Mouse (Mus musculus): ENCODE measurements around the gene Rab4a. TPM values are rescaled to one million over a fixed set of nuclear protein-coding genes. Genes with fewer than 3 reads are reported as not detected.
A peak's percentile ranks its signal among the peaks of the same experiment; 100 is the strongest.

Gene Rab4a
- 68.2 and 74.5 TPM in 2 replicates for polyA plus RNA-seq (2014; fragmentation: Nextera tagmentation; extraction: Ambion mirVana)

DNA sequence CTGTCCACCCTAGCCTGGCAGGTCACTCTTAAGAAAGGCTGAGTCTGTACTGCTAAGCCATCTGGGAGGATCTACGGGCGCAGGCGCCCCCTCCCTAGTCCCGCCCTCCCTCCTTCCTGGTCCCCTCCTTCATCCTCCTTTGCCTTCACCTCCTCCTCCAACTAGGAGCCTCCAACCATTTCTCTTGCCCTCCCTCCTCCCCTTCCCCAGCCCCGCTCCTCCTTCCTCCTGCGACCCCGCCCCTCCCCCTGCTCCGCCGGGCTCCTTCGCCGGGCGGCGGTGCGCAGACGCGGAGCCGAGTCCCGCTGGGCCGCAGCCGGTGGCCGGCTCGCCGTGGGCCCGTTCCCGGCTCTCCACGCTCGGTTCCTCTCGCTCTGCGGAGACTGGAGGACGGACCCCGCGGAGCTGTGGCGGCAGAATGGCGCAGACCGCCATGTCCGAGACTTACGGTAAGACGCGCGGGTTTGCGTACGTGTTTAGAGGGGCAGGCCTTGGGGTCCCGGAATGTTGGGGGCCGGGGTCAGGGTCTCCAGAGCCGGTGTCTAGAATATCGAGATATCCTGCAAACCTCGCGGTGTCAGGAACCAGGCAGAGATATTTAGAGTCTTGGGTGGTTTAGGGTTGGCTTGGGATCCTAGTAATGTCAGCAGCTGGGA, at the start of gene Rab4a:
Gene Rab4a, plus strand, starts transcription at position 268 of the 656 bp plus-strand sequence.
- H3K9me3 ChIP-seq (replicated peaks; ENCODE audit: control insufficient read depth, low read length): no peaks in the 10 kb centered on the region
- ATAC-seq: peak; percentile 89
- H3K9ac ChIP-seq (ENCODE audit: low read length): peak within 1 kb of the TSS; percentile 90
- peak within 1 kb of the TSS; percentile 75 for H3K4me2 ChIP-seq (ENCODE audit: low read length)
- H3K4me1 ChIP-seq (ENCODE audit: control insufficient read depth, insufficient read depth, low read length): peaks cover 12% of the 10 kb centered on the region
- no peaks in the 10 kb centered on the region for H3K36me3 ChIP-seq (ENCODE audit: control insufficient read depth, insufficient read depth, low read length)
- H3K4me3 ChIP-seq (ENCODE audit: low read depth, low read length): peak within 1 kb of the TSS; percentile 86
- H3K27me3 ChIP-seq (replicated peaks; ENCODE audit: control insufficient read depth, insufficient read depth, low read length): no peaks in the 10 kb centered on the region
- WGBS: under 1% methylated on average over 45 of the region's 48 CpGs
- peak within 1 kb of the TSS; percentile 82 for H3K27ac ChIP-seq (ENCODE audit: low read depth, low read length)
- peak; percentile 93 for DNase-seq (ENCODE audit: low spot score)

DNA sequence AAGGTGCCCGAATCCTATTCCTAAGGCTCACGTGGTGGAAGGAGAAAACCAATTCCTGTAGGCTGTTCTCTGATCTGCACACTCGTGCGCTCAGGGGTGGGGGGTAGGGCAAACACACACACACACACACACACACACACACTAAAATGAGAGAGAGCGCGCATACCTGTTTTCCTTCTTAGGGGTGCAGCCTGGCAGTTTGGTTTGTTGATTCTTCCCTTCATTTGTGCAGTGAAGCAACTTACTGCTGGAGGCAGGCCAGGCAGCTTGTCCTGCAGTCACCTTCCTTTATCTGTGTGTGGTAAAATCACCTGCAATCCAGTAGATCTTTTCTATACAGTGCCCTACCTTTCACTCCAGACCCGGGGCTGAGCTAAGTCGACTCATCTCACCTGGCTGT, 48.9 kb upstream of the Rab4a start:
- Histone ChIP-seq H3K27ac (ENCODE audit: low read depth, low read length) (no peak overlapping the region), H3K27me3 (replicated peaks; ENCODE audit: control insufficient read depth, insufficient read depth, low read length) (no peaks in the 10 kb centered on the region), H3K9me3 (replicated peaks; ENCODE audit: control insufficient read depth, low read length) (no peaks in the 10 kb centered on the region), H3K9ac (ENCODE audit: low read length) (no peak overlapping the region), H3K4me2 (ENCODE audit: low read length) (no peak overlapping the region), H3K4me3 (ENCODE audit: low read depth, low read length) (no peak overlapping the region), H3K4me1 (ENCODE audit: control insufficient read depth, insufficient read depth, low read length) (peaks cover 19% of the 10 kb centered on the region), H3K36me3 (ENCODE audit: control insufficient read depth, insufficient read depth, low read length) (no peaks in the 10 kb centered on the region)
- no peak for DNase-seq (ENCODE audit: low spot score)
- no peak for ATAC-seq
- WGBS: 82% methylated on average over 8 of the region's 8 CpGs

DNA sequence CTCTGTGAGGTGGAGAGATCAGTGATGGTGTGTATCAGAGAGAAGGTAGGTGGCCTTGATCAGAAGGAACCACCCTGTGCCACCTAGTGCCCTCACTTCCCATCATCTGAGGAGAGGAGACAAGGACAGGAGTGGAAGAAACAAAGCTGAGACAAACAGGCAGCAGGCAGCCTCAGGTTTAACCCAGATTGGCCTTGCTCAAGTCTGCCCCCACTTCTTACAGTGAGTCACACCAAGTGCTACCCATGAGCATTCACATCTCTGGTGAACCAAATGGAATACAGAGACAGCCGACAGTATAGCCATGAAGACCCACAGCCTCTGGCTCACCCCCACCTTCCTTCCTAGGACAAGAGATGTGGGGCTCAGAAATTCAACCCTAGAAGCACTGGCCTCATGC, 46.9 kb upstream of the Rab4a start:
- ATAC-seq: no peak
- Histone ChIP-seq H3K4me3 (ENCODE audit: low read depth, low read length) (no peak overlapping the region), H3K4me1 (ENCODE audit: control insufficient read depth, insufficient read depth, low read length) (peaks cover 7% of the 10 kb centered on the region), H3K4me2 (ENCODE audit: low read length) (no peak overlapping the region), H3K9me3 (replicated peaks; ENCODE audit: control insufficient read depth, low read length) (no peaks in the 10 kb centered on the region), H3K27me3 (replicated peaks; ENCODE audit: control insufficient read depth, insufficient read depth, low read length) (no peaks in the 10 kb centered on the region), H3K36me3 (ENCODE audit: control insufficient read depth, insufficient read depth, low read length) (no peaks in the 10 kb centered on the region), H3K27ac (ENCODE audit: low read depth, low read length) (no peak overlapping the region), H3K9ac (ENCODE audit: low read length) (no peak overlapping the region)
- no peak for DNase-seq (ENCODE audit: low spot score)
- WGBS: 84% methylated on average over 1 of the region's 1 CpGs

DNA sequence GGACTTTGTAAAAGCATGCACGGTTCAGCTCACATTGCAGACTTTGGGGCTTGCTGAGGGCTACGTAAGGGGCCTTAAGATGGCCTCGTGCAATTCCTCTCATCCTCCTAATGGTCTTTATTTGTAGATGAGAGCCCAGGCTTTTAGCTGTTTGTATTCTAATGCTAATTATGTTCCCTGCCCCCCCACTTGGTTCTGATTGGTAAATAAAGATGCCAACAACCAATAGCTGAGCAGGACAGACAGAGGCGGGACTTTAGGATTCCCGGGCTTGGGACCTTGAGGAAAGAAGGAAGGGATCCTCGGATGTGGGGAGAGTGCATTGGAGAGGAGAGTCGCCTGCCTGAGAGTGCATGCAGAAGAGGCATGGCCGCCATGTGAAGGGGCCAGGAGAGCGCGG, 45.9 kb upstream of the Rab4a start:
- 2% methylated on average over 10 of the region's 10 CpGs for WGBS
- no peak overlapping the region for H3K4me3 ChIP-seq (ENCODE audit: low read depth, low read length)
- no peak overlapping the region for H3K9ac ChIP-seq (ENCODE audit: low read length)

DNA sequence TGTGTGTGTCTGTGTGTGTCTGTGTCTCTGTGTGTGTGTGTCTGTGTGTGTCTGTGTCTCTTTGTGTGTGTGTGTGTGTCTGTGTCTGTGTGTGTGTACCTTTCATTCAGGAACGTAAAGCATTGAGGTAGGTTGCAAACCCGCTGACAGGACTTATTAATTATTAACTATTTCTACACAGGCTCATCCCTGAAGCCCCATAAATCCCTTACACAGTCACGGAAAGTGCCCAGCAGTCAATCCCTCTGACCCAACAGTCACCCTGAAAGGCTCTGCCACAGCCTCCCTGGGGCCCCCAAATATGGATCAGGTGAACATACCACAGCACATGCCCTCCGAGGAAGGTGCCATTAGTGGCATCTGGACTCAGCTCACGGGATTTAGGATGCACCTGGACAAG, 45.2 kb upstream of the Rab4a start:
- Histone ChIP-seq H3K4me2 (ENCODE audit: low read length) (peak overlapping the region; percentile 42; the same call in 1 of the 2 replicates), H3K27ac (ENCODE audit: low read depth, low read length) (no peak overlapping the region), H3K9me3 (replicated peaks; ENCODE audit: control insufficient read depth, low read length) (no peaks in the 10 kb centered on the region), H3K27me3 (replicated peaks; ENCODE audit: control insufficient read depth, insufficient read depth, low read length) (no peaks in the 10 kb centered on the region), H3K4me1 (ENCODE audit: control insufficient read depth, insufficient read depth, low read length) (peaks cover 2% of the 10 kb centered on the region; the same call in 1 of the 2 replicates), H3K4me3 (ENCODE audit: low read depth, low read length) (no peak overlapping the region), H3K9ac (ENCODE audit: low read length) (no peak overlapping the region), H3K36me3 (ENCODE audit: control insufficient read depth, insufficient read depth, low read length) (no peaks in the 10 kb centered on the region)
- 52% methylated on average over 5 of the region's 5 CpGs for WGBS
- ATAC-seq: no peak
- DNase-seq (ENCODE audit: low spot score): no peak

More for the DNA sequence above, 45.9 kb upstream of the Rab4a start:
- no peaks in the 10 kb centered on the region for H3K36me3 ChIP-seq (ENCODE audit: control insufficient read depth, insufficient read depth, low read length)
- no peak overlapping the region for H3K27ac ChIP-seq (ENCODE audit: low read depth, low read length)
- DNase-seq (ENCODE audit: low spot score): peak; percentile 94
- peak overlapping the region; percentile 42 for H3K4me2 ChIP-seq (ENCODE audit: low read length)
- H3K9me3 ChIP-seq (replicated peaks; ENCODE audit: control insufficient read depth, low read length): no peaks in the 10 kb centered on the region
- H3K4me1 ChIP-seq (ENCODE audit: control insufficient read depth, insufficient read depth, low read length): peaks cover 2% of the 10 kb centered on the region; the same call in 1 of the 2 replicates
- no peaks in the 10 kb centered on the region for H3K27me3 ChIP-seq (replicated peaks; ENCODE audit: control insufficient read depth, insufficient read depth, low read length)
- peak; percentile 94 for ATAC-seq

DNA sequence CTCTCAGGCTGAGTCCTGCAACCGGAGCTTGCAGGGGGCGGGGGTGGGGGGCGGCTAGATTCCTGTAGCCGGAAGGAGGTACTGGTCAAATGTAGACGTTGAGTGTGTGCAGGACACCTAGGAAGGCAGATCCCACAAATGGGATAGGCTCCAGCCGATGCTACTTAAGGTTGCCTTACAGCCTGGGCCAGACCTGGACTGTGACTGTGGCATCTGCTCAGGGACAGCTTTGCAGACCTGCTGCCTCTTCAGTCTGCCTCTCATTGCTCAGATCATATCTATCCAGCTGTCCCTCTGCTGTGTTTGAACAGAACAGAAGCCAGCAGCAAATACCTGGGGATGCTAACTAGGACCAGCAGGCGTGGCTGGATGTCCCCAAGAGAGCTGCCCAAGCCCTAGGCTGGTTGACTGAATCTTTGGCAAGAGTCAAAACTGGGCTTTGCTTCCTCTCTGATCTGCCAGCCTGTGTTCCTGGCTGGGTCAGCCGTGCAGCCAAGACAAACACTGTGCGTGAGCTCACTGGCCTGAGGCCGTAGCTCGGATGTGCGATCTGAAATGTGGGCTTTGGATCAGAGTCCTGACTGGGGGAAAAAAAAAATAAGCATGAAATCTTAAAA, 44.4 kb upstream of the Rab4a start:
- no peak overlapping the region for H3K27ac ChIP-seq (ENCODE audit: low read depth, low read length)
- H3K27me3 ChIP-seq (replicated peaks; ENCODE audit: control insufficient read depth, insufficient read depth, low read length): no peaks in the 10 kb centered on the region
- no peak overlapping the region for H3K9ac ChIP-seq (ENCODE audit: low read length)

DNA sequence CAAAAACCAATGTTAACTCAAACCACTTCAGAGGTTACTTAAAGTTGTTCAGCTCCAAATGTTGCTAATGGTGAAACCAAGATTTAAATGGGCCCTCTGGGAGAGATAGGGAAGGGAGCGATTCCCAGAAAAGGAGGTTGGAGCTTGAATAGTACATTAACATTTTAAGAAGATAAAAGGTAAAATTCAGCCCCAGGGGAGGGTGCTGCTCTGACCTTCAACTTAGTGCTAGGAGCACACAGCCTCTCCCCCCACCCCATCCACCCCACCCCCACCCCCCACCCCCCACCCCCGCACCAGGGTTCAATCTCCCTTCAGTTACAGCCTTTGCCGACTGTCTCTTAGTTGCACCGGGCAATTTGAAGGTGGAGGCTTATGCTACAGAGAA, 43.9 kb upstream of the Rab4a start:
- 51% methylated on average over 4 of the region's 4 CpGs for WGBS
- no peak for ATAC-seq
- Histone ChIP-seq H3K36me3 (ENCODE audit: control insufficient read depth, insufficient read depth, low read length) (no peaks in the 10 kb centered on the region), H3K27ac (ENCODE audit: low read depth, low read length) (no peak overlapping the region), H3K4me1 (ENCODE audit: control insufficient read depth, insufficient read depth, low read length) (peaks cover 2% of the 10 kb centered on the region; the same call in 1 of the 2 replicates), H3K4me2 (ENCODE audit: low read length) (no peak overlapping the region), H3K4me3 (ENCODE audit: low read depth, low read length) (no peak overlapping the region), H3K9me3 (replicated peaks; ENCODE audit: control insufficient read depth, low read length) (no peaks in the 10 kb centered on the region), H3K9ac (ENCODE audit: low read length) (no peak overlapping the region), H3K27me3 (replicated peaks; ENCODE audit: control insufficient read depth, insufficient read depth, low read length) (no peaks in the 10 kb centered on the region)
- no peak for DNase-seq (ENCODE audit: low spot score)

More for the DNA sequence above, 44.4 kb upstream of the Rab4a start:
- no peak for ATAC-seq
- no peak for DNase-seq (ENCODE audit: low spot score)
- peaks cover 2% of the 10 kb centered on the region; the same call in 1 of the 2 replicates for H3K4me1 ChIP-seq (ENCODE audit: control insufficient read depth, insufficient read depth, low read length)
- H3K9me3 ChIP-seq (replicated peaks; ENCODE audit: control insufficient read depth, low read length): no peaks in the 10 kb centered on the region
- WGBS: 65% methylated on average over 12 of the region's 12 CpGs
- H3K4me3 ChIP-seq (ENCODE audit: low read depth, low read length): no peak overlapping the region
- H3K4me2 ChIP-seq (ENCODE audit: low read length): no peak overlapping the region
- H3K36me3 ChIP-seq (ENCODE audit: control insufficient read depth, insufficient read depth, low read length): no peaks in the 10 kb centered on the region

DNA sequence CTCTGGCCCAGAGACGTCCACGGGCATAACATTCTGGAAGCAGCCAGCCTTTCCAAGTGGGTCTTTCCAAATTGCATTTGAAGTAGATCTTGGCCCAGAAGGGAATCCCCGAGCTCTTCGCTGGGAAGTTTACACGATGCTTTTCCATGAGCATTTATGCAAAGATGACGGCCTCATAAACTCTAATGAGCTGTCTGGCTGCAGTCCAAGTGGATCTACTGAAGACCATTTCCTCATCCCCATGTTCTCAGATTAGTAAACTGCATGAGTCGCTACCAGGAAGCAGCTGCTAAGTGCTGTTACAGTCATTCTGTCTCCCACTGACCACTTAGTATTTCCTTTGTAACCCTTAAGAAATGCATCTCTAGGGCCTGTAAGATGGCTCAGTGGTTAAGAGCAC, 42.4 kb upstream of the Rab4a start:
- no peak for DNase-seq (ENCODE audit: low spot score)
- no peak overlapping the region for H3K9ac ChIP-seq (ENCODE audit: low read length)
- H3K27me3 ChIP-seq (replicated peaks; ENCODE audit: control insufficient read depth, insufficient read depth, low read length): no peaks in the 10 kb centered on the region
- no peak overlapping the region for H3K4me3 ChIP-seq (ENCODE audit: low read depth, low read length)
- H3K4me2 ChIP-seq (ENCODE audit: low read length): no peak overlapping the region
- no peak overlapping the region for H3K27ac ChIP-seq (ENCODE audit: low read depth, low read length)
- WGBS: 77% methylated on average over 7 of the region's 7 CpGs
- no peaks in the 10 kb centered on the region for H3K36me3 ChIP-seq (ENCODE audit: control insufficient read depth, insufficient read depth, low read length)
- peaks cover 2% of the 10 kb centered on the region; the same call in 1 of the 2 replicates for H3K4me1 ChIP-seq (ENCODE audit: control insufficient read depth, insufficient read depth, low read length)
- ATAC-seq: no peak
- no peaks in the 10 kb centered on the region for H3K9me3 ChIP-seq (replicated peaks; ENCODE audit: control insufficient read depth, low read length)

DNA sequence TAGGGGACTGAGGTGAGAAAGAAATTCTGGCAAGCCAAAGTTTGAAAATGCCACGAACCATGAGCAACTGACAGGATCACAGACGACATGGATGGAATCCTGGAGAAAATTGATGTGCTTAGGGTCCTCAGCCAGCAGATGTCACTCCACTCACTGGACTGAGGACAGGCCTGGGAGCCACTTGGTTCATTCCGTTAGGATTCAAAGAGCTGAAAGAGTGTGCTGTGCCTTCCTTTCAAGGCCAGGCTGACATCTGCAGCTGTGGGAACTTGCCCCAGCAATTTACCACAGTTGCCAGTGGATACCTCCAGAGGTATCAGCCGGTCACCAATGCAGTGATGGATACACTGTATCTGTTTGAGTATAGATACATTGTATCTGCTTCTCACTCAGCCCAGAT, 41.1 kb upstream of the Rab4a start:
- Histone ChIP-seq H3K4me3 (ENCODE audit: low read depth, low read length) (no peak overlapping the region), H3K36me3 (ENCODE audit: control insufficient read depth, insufficient read depth, low read length) (no peaks in the 10 kb centered on the region), H3K9me3 (replicated peaks; ENCODE audit: control insufficient read depth, low read length) (no peaks in the 10 kb centered on the region), H3K27me3 (replicated peaks; ENCODE audit: control insufficient read depth, insufficient read depth, low read length) (no peaks in the 10 kb centered on the region), H3K4me1 (ENCODE audit: control insufficient read depth, insufficient read depth, low read length) (peaks cover 1% of the 10 kb centered on the region; the same call in 1 of the 2 replicates), H3K9ac (ENCODE audit: low read length) (no peak overlapping the region), H3K4me2 (ENCODE audit: low read length) (no peak overlapping the region), H3K27ac (ENCODE audit: low read depth, low read length) (no peak overlapping the region)
- WGBS: 35% methylated on average over 4 of the region's 4 CpGs
- ATAC-seq (no peak), DNase-seq (ENCODE audit: low spot score) (no peak)

Data from forebrain, embryonic 14.5 days (tissue).